10 mouse cellular contexts compared by ENCODE assay signal in genomic region chr8:60594761-60595160, GRCm38 (mm10). TPM values are rescaled to one million over a fixed set of nuclear protein-coding genes. Genes with fewer than 3 reads are reported as not detected.
A peak's percentile ranks its signal among the peaks of the same experiment; 100 is the strongest.
DNase-seq lines count a peak whose midpoint lies in the region; ATAC-seq and TF ChIP-seq lines count a peak whose summit lies in the region.
"Had no signal": no experiment of that assay in that cellular context is flagged by ENCODE, and none has a peak within 500 bp of the region (broad histone marks: within the 10 kb centered on the region; RNA-seq: fewer than 3 reads in every experiment).

No protein-coding gene starts in this region.

- no peak overlapping the region for H3K27ac ChIP-seq in heart, adult 2 months
- H3K27ac ChIP-seq in heart, embryonic 11.5 days (ENCODE audit: low read depth, low read length) = no peak overlapping the region
- H3K27ac ChIP-seq: heart, embryonic 15.5 days; midbrain, embryonic 12.5 days had no signal

- no peak for TF ChIP-seq EP300 in heart, adult 2 months (IDR thresholded peaks at IDR 0.05; ENCODE audit: insufficient read depth, low read depth, low read length)

- no peaks in the 10 kb centered on the region for H3K9me3 ChIP-seq in heart, embryonic 11.5 days (replicated peaks; ENCODE audit: control insufficient read depth, low read length)
- H3K9me3 ChIP-seq: heart, embryonic 15.5 days; midbrain, embryonic 12.5 days had no signal

- 60% methylated on average over 3 of the region's 3 CpGs for WGBS in heart, adult 2 months
- 55% methylated on average over 3 of the region's 3 CpGs for WGBS in heart, embryonic 11.5 days (ENCODE audit: insufficient replicate concordance)

- no peak for TF ChIP-seq POLR2A in heart, adult 2 months (IDR thresholded peaks at IDR 0.05; ENCODE audit: insufficient read depth, low read depth, low read length)

- no peaks in the 10 kb centered on the region for H3K4me1 ChIP-seq in heart, adult 2 months (ENCODE audit: control insufficient read depth, insufficient read depth, low read length)
- H3K4me1 ChIP-seq in heart, embryonic 11.5 days (ENCODE audit: control insufficient read depth, insufficient read depth, low read length) = no peaks in the 10 kb centered on the region
- H3K4me1 ChIP-seq: heart, embryonic 15.5 days; midbrain, embryonic 12.5 days had no signal

- H3K36me3 ChIP-seq in heart, adult 2 months (ENCODE audit: control insufficient read depth, insufficient read depth, low read length) = no peaks in the 10 kb centered on the region
- H3K36me3 ChIP-seq in heart, embryonic 11.5 days (ENCODE audit: control insufficient read depth, insufficient read depth, low read length) = no peaks in the 10 kb centered on the region
- H3K36me3 ChIP-seq: heart, embryonic 15.5 days; midbrain, embryonic 12.5 days had no signal

- H3K4me2 ChIP-seq in heart, embryonic 11.5 days = no peak overlapping the region
- H3K4me2 ChIP-seq: heart, embryonic 15.5 days; midbrain, embryonic 12.5 days had no signal

- no peak for ATAC-seq in heart, embryonic 11.5 days (replicated peaks; ENCODE audit: insufficient number of reproducible peaks, low FRiP score, low TSS enrichment)

- H3K9ac ChIP-seq in heart, adult 2 months (ENCODE audit: low read depth, low read length) = no peak overlapping the region
- H3K9ac ChIP-seq in heart, embryonic 11.5 days (ENCODE audit: low read depth, low read length) = no peak overlapping the region
- H3K9ac ChIP-seq: heart, embryonic 15.5 days; midbrain, embryonic 12.5 days had no signal

- H3K4me3 ChIP-seq in heart, adult 2 months = no peak overlapping the region
- no peak overlapping the region for H3K4me3 ChIP-seq in heart, embryonic 11.5 days (ENCODE audit: low read depth, low read length)
- H3K4me3 ChIP-seq: heart, embryonic 15.5 days; midbrain, embryonic 12.5 days had no signal

- no peak for DNase-seq in heart, adult 2 months
- peak; percentile 39 to 50 for DNase-seq in right cerebral cortex, adult 2 months (ENCODE audit: low spot score in 2 of 2)
- DNase-seq in right cerebral cortex, postnatal 14 days = no peak
- peak; percentile 45 for DNase-seq in embryo, embryonic 10.5 days (ENCODE audit: low spot score)
- DNase-seq in left cerebral cortex, postnatal 4 days = peak; percentile 22
- DNase-seq in ovary, postnatal 10 days (ENCODE audit: low spot score) = no peak
- DNase-seq in c-Kit-positive CD71-positive TER-119-positive erythroid progenitor cells, embryonic 14.5 days (ENCODE audit: low spot score) = no peak

- no peaks in the 10 kb centered on the region for H3K79me2 ChIP-seq in heart, adult 2 months (replicated peaks; ENCODE audit: control insufficient read depth, insufficient read depth, low read length)

- intact Hi-C loops in heart, adult 2 months (cut with DNase I) = loop anchor here (5.0 kb wide), 1 partner anchor 87 kb away; the partner anchor contains the start of gene Aadat
- intact Hi-C loops in left cerebral cortex, postnatal 4 days (cut with DNase I) = no loop called here

- TF ChIP-seq CTCF in heart, adult 2 months (IDR thresholded peaks at IDR 0.05) = peak; percentile 64

- no peaks in the 10 kb centered on the region for H3K27me3 ChIP-seq in heart, adult 2 months (ENCODE audit: control insufficient read depth, insufficient read depth, low read length)
- H3K27me3 ChIP-seq in heart, embryonic 11.5 days (ENCODE audit: control insufficient read depth, insufficient read depth, low read length) = no peaks in the 10 kb centered on the region
- H3K27me3 ChIP-seq: heart, embryonic 15.5 days; midbrain, embryonic 12.5 days had no signal

RNA-seq across cellular contexts. Expression of gene Mfap3l, which starts 37.9 kb away (rescaled TPM):
- 10 to 100 TPM; 11.8 to 14.0 TPM for total RNA-seq in heart, adult 2 months (2021)
- 3.6 and 7.1 TPM in 2 replicates for polyA plus RNA-seq in heart, adult 2 months (2012; rRNA removed)
- 1.4 and 1.5 TPM in 2 replicates for polyA plus RNA-seq in heart, embryonic 11.5 days (2014; fragmentation: Nextera tagmentation; extraction: Ambion mirVana)
- 10 to 100 TPM; 25.4 to 25.9 TPM for total RNA-seq in left cerebral cortex, postnatal 4 days (2021)

Comparison
In these comparisons a context has a peak if more than half of its experiments do, and no peak if none do; other contexts are left out.
1. DNase-seq: peak in right cerebral cortex, adult 2 months (2 of 2), embryo, embryonic 10.5 days (single experiment) and left cerebral cortex, postnatal 4 days (single experiment); none in heart, adult 2 months (0 of 2), right cerebral cortex, postnatal 14 days (single experiment), ovary, postnatal 10 days (single experiment) and c-Kit-positive CD71-positive TER-119-positive erythroid progenitor cells, embryonic 14.5 days (single experiment).